Mouse (Mus musculus): ENCODE measurements around the gene Leo1.

Leo1 gene

DNA sequence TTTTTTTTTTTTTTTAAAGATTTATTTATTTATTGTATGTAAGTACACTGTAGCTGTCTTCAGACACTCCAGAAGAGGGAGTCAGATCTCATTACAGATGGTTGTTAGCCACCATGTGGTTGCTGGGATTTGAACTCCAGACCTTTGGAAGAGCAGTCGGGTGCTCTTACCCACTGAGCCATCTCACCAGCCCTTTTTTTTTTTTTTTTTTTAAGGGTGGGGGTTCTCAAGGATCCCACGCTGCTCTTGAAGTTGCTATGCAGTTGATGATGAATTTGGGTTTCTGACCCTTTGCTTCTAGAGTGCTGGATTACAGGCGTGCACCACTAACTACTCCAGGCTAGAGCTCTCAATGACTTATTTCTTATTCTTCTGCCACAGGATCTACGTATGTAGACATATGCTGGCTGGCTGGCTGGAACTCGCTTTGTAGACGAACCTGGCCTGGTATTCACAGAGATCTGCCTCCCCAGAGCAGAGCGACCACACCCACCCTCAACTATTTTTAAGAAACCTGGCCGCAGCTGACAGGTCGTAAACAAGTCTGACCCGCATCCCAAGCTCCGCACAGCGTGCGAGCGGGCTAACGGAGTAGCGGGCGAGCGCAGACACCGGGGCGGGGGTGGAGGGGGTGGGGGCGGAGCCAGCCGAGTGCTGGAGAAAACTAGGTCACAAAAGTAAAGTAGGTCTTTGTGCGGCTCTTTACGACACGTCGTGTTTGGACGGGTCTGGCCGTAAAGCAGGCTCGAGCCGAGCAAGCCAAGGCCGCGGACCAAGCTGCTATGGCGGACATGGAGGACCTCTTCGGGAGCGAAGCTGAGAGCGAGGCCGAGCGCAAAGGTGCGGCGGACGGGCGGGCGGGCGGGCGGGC, at the start of gene Leo1:
Gene Leo1 (plus strand): TSS at position 729 of the 871 bp plus-strand sequence.
- DNase-seq (ENCODE audit: low spot score in 2 of 2): peak; percentile 82 to 84

DNA sequence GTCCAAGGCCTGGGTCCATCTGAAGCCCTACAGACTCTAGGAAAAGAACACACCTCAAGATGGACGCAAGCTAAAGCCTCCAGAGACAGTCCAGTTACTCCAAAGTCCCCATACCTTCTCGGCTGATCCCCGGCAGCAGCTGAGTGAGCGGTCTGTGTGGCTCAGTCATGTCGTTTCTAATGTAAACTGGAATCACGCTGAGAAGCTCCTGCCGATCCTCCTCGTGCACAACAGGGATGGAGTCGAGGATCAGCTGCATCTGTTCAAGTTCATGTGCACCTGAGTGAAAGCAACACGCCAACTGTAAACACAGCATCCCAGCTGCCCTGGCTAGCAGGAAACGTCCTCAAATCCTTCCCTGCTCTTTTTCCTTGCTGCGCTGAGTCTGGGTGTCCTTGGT, 48.1 kb upstream of the Leo1 start:
- no peak for DNase-seq (ENCODE audit: low spot score in 2 of 2)

DNA sequence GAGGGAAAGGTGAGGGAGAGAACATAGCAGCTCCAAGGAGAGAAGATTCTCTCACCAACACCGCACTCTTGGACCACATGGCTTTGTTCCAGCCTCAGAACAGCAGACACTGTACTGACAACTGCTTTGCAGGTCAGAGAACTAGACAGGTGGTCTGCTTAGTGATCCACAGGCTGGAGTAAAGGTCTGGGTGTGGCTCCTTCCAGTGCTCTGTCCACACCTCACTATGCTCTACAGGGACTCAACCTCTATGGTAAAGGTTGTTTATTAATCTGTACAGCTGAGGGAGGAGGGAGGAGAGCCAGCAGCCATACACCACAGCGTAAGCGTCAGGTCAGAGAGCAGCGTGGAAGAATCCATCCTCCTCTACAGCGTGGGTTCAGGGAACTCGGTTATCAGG, 45.4 kb upstream of the Leo1 start:
- DNase-seq (ENCODE audit: low spot score in 2 of 2): no peak

DNA sequence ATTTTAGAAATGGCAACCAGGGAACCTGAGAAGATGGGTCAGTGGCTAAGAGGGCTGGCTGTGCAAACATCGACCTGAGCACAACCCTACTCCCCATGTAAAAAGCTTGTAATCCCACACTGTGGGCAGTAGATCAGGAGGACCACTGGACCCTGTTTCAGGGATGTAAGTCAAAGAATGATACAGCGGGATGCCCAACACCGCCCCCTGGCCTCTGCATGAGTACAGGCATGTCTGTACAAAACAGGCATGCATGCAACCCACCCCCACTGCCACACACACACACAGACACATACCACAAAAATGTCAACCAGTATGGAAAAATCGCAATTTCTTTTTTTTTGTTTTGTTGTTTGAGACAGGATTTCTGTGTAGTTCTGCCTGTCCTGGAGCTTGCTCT, 42.3 kb upstream of the Leo1 start:
- DNase-seq (ENCODE audit: low spot score in 2 of 2): no peak

DNA sequence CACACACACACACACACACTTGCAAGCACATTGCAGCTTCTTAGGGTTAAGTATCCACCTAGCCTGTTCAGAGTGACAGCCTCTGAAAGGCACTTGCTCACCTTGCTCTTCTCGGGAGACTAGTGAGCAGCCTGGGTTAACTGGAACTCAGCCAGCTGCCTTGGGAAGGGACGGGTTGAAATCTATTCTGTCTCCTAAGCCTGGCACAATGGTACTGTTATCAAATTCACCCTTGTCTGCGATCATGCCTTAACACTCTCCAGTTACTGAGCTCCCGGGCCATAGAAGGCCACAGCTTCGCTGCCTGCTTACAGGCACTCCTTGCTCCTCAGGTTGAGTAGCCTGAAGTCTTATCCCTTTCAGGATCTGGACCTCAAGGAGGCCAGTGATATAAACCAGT, 40.7 kb upstream of the Leo1 start:
- no peak for DNase-seq (ENCODE audit: low spot score in 2 of 2)

DNA sequence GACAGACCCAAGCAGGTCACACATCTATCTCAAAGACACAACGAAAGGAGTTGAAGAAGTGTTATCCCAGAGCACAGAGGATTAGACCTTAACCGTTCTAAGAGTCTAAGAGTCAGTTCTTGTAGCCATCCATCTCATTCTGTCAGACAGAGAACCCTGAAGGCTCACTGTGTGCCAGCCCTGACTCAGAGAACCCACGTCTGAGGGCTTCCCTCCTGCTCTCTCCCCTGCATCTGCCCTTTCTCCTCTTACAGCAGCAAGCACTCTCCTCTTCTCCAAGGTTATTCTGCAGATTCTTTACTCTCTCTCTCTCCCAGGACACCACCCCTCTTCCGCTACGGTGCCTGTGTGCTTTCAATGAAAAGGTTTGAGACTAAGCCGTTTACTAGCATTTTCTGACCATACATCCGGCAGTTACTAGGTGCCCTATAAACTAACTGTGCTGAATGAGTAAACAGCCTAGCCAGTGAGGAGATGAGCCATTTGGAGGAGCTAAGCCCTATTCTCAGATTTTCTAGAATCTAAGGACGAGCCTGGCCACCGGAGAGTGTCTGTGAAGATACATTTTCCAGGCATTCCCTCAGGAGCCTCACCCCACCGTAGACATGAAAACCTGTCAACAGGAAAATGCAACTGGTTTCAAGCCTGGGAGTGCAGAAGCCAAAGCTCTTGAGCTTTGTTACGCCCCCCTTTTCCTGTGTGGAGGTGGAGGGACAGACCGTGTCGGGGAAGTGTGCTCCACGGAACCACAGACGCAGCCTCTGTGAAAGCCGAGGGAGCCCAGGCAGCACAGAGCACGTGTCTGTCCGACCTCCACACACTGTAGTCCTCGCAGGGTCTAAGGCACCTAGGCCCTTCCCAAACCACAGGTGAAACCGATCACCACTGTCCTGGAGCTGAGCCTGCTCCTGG, 39.5 kb upstream of the Leo1 start:
- no peak for DNase-seq (ENCODE audit: low spot score in 2 of 2)

DNA sequence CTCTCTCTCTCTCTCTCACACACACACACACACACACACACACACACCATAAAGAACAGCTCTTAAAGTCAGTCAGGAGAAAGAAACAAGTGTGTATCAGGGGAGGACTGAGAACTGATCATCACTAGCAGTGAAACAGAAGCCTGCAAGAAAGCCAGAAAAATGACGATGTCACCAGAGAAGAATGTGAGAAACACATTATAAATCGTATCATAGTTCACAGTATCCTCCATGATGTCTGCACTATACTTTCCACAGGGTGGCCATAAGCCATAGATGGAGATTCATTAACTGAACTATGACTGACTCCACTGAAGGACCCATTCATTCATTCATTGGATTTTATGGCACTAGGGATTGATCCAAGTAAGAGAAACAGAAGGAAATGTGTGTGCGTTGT, 37.8 kb upstream of the Leo1 start:
- DNase-seq (ENCODE audit: low spot score in 2 of 2): no peak

DNA sequence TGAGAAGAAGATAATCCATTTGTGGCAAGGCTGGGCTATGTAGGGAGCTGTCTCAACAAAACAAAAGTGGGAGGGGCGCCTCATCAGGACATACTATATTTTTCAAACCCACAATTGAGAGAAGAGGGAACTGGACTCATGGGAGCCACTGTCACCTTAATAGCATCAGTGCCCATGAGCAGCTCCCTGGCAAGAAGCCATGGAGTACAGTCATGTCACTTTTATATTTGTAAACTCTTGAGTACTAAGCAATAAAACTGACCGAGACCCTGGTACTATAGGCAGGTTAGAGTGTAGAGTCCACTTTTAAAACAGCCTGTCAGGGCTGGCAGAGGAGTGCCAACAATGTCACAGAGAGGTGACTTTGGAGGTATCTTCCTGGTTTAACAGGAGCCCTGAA, 35.2 kb upstream of the Leo1 start:
- no peak for DNase-seq (ENCODE audit: low spot score in 2 of 2)

DNA sequence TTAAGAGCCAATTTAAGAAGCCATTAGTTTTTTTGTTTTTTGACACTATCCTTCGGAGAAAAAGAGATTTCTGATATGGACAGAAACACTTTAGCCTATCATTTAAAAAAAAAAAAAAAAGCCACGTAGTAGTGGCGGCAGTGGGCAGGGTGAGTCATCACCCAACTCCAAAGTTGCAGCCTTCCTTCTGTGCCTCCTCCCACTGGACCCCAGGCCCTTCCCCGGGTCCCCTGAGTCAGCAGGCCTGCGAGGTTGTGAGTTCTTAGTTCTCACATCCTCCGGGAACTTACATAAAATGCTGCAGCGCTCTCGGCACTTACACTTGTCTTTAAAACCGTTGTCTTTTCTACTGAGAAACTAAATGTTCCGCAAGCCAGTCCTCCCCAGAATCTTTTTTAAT, 33.5 kb upstream of the Leo1 start:
- DNase-seq (ENCODE audit: low spot score in 2 of 2): no peak

DNA sequence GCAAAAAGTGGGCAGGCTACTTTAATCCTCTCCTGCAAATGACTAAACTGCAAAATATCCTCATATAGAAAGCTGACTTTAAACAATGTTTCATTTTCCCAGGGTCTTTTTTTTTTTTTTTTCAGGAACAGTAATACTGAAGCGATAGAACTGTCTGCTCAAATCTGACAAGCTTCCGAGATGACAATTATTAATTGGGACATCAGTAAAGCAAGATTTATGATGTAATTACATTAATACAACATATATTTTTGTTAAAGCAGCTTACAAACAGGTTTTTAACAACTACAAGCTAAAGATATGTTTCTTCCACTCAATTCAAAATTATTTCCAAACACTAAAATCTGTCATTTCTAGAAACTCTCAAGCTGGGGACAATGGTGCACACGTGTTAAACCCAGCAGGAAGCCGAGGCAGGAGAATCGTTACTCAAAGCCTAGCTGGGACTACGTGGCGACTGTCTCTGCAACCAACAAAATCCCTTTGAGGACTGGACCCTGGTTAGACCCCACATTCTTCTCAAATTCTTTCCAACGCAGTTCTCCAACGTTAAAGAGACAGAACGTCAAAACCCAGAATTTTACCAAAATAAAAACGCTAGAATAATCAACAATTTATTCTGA, 33.0 kb upstream of the Leo1 start:
- DNase-seq (ENCODE audit: low spot score in 2 of 2): no peak

DNA sequence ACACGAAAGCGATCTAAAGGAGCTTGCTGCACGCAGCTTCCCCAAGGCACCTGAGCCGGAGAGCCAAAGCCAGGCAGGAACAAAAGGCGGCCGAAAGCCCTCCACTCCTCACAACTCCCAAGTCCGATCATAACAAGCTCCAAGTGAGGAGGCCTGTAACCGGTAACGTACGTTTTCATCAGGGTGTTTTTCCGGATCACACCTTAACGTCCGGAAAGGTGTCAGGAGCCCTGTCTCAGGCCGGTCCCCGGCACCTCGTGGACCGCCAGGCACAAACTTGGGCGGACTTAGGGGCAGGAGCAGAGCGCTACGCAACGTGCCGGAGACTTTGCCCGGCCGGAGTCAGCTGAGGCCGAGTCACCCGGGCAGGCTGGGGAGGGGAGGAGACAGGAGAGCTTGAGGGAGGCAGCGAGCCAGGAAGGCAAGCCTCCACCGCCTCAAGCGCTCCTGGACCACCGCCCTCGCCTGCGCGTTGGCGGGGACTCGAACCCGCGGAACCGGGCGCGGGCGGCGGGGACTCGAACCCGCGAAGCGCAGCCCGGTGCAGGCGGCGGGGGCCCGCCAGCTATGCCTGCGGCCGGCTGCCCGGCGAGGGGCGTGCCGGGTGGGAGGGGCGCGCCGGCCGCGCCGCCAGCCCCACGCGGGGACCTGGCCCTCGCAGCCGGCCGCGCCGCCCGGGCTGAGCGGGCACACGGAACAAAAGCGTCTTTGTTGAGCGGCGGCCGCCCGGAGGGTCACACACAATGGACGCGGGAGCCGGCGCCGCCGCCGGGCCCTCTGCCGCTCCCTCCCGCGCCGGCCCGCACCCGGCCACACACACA, 32.1 kb upstream of the Leo1 start:
- peak; percentile 72 to 77 for DNase-seq (ENCODE audit: low spot score in 2 of 2)

DNA sequence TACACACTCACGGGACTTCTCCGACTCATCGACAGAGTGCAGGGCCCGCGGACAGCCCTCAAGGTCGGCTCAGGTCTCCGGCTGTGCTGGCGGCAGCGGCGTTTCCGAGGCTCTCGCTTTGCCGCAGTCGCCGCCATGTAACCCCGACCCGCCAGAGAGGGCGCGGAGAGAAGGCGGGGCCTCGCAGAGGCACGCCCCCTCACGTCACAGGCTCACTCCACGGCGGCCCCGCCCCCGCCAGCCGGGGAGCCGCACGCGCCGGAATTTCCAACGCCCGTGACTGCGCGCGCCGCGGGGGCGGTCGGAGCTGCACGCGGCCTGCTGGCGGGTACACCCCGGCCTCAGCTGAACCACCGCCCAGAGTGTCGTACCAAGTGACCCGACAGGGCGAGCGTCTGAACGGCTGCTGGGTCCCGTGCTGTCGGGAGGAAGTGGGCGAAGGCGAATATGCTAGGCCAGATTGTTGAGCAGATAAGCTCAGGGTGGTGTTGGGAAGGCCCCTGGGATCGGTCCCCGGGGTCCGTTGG, 31.4 kb upstream of the Leo1 start, which contains the start of gene Mapk6:
Gene Mapk6 (minus strand): TSS at position 154 of the 527 bp plus-strand sequence.
- peak; percentile 98 for DNase-seq (ENCODE audit: low spot score in 2 of 2)

DNA sequence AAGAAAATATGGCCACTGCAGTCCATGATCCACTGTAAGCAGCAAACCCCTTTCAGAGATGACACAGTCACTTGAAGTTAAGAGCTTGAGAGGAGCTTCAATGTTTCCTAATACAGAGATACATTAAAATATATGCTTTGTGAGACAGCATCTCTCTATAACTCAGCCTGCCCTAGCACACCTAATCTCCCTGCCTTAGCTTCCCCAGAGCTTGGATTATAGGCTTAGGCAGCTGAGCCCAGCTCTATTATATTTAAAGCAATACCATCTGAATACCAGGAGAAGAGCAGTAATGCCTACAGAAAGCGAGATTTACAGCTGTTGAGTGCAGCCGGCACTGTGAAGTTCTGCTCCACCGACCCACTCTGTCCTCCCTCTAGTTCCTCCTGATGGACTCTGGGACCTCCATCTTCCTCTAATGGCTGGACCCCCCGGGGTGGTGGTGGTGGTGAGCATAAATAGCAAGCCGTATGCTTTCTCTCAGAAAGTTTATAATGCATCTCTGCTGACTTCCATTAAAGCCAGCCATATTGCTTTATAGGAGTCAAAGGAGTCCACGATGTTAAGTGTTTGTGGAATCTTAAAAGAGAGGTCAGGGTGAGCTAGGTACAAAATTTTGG, 30.3 kb upstream of the Leo1 start:
- no peak for DNase-seq (ENCODE audit: low spot score in 2 of 2)

DNA sequence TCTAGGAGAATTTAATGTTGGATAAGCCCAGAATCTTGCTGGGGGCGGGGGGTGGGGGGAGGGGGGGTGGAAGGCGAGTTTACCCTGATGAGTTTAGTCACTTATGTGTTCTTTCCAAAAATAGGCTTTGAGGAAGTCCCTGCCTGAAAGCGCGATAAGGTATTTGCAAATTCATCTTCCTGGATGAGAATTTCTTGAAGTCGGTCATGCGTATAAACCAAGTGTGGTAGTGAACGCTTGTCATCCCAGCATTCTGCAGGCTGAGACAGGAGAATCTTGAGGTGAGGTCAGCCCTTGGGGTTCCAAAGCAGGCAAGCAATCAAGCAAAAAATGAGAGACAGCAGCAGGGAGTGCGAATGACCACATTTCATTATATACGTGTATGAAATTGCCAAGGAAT, 29.7 kb upstream of the Leo1 start:
- DNase-seq (ENCODE audit: low spot score in 2 of 2): no peak

DNA sequence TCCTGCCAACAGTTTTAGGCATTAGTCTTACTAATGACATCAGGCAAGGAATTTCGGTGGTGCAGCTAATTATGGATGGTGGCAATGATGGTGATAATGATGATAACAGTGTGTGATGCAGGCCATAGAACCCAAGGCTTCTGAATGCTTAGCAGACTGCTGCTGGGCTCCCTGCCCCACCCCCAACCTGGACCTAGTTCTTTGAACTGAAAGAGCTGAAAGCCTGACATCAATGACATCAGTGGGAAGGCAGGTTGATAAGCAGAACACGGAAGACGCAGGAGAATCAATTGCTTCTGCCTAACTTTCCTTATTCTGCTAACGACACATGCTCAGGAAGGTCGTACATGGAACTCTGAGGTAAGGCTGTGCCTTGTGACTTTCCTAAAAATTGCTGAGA, 28.1 kb upstream of the Leo1 start:
- no peak for DNase-seq (ENCODE audit: low spot score in 2 of 2)

DNA sequence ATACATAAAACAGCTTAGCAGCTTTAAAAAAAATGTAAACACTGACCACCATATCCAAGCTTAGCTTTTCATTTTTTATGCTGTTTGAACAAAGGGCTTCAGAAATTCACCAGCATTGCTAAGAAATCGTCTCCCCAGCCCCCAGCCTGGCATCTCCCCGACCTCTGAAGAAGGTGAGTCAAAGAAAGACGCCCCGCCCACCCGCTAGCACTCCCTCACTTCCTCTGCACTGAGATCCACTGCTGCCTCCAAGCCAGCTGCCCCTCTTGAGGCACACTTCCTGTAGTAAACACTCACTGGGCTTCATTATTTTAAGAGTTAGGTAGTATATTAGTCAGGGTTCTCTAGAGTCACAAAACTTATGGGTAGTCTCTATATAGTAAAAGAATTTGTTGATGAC, 27.1 kb upstream of the Leo1 start:
- no peak for DNase-seq (ENCODE audit: low spot score in 2 of 2)

DNA sequence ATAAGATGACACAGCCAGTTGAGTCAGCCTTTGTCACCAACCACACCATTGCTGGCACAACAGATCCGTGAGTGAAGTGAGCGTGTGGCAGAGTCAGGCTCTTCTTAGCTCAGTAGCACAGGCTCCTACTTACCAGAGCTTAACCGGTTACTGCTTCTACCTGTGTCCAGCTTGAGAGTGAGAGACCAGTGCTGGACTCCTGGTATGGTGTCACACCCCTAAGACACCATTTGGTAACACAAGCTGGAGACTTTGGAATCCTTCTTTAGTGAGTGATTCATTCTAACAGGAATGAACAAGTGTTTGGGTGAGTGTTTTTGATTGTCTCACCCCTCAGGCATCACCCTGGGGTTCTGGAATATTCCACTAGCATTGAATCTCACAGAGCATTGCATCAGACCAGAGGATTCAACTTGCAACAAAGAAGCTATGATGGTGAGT, 19.1 kb upstream of the Leo1 start:
- DNase-seq (ENCODE audit: low spot score in 2 of 2): no peak

DNA sequence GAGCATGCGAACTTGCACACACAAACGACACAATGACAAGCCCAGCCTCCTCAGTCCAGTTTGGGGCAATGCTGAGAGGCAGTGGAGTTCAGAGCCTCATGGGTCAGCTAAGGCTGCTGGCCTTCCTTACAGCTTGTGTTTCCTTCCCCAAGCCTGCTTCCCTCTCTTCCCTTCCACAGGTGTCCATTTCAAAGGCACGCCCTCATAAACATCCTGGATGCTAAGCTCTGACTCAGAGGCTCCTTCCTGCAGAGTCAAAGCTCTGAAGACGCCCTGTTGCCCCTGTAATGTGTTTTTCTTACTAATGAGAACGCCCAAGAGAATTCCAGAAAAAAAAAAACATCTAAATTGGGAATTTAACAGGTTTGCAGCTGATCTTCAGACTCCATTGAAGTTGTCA, 17.6 kb upstream of the Leo1 start:
- no peak for DNase-seq (ENCODE audit: low spot score in 2 of 2)

DNA sequence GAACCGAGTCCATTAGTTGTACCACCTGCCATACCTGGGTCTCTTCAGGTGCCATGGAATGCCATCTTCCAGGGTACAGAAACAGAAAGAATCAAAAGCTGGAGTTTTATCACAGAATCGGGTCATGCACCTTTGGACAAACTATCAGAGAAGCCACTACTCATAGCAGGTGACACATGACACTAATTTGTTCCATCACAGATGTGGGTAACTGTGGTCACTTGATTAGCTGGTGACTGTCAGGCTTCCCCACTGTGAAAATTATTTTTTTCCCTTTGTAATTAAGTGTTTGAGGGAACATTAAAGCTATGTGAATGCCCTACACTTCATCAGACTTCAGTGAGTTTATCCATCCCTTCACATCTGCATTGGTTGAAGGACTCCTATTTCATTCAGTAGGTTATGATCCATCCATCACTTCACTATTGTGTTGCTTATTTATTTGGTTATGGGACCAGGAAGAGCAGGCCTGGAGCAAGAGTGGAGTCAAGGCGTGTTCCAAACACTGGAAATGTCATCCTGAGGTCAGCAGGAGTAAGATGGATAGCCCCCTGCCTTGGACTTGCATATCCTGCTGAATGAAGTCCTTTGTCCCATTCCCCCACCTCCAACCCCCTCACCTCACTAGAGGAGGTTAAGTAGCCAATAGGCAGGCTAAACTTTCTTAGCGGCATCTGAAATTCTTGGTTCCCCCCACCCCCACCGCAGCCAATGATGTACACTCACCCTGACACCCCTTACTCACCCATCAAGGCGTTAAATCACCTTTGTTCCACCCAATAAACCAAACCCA, 16.8 kb upstream of the Leo1 start:
- DNase-seq (ENCODE audit: low spot score in 2 of 2): no peak

All from urinary bladder, postnatal 4 days (tissue).